Mouse (Mus musculus) duodenum, adult 2 months (tissue): Measurements from ENCODE around the gene Grb7. TPM values are rescaled to one million over a fixed set of nuclear protein-coding genes. Genes with fewer than 3 reads are reported as not detected.

Experiments
- polyA plus RNA-seq: library from polyadenylated mRNA; depleted of rRNA; stranded (reverse); fragments of >200 nt; gene quantifications from 2 replicates; pipeline ENCODE4 v1.2.3, GENCODE M21; 2012; ENCODE audit warnings: low replicate concordance; rRNA removed

Gene Grb7
- polyA plus RNA-seq: 94.7 and 98.7 TPM in 2 replicates

DNA sequence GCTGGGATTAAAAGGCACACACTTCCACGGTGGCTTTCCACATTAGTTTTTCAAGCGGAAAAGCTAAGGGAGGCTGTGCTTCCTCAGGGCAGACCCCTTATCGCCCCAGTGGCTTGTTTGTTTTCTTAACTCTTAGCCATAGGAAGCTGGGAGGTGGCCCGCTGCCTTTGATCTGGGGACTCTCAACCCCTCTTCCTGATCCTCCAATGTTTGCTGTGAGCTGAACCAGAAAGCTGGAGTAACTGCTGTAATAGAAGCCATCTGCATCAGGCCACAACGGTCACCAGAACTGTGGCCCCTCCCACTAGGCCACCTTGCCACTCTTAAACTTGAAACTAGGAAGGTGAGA lies at the start of gene Grb7:
TSS of gene Grb7 (plus strand) at position 182 of the 349 bp plus-strand sequence.

DNA sequence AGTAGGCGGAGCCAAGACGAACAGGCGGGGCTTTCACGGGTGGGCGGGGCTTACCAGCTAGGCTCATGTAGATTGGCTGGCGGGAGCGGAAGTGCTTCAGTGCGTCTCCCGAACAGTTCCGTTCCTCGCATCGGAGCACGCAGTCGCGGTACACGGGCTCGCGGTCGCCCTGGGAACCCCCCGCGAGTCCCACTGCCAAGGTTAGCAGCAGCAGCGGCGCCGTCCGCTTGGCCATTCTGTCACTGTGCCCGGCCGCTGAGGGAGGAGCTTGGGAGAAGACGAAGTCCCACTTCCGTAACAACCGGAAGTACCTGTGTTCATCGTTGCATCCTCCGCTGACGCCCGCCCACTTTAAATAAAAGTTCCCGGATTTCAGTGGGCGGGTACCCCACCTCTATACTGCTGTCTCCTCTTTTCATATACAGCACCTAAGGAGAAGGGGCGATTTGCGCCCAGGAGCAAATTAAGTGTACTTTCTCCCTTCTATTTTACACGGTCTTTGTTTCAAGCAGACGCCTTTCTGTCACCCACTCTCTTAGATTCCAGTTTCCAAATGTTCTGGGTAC lies 46.0 kb upstream of the Grb7 start, which contains the start of gene Pgap3:
TSS of gene Pgap3 (minus strand) at position 330 of the 566 bp plus-strand sequence.

GRCm38 (mm10) chr11:98412273-98412796 lies 33.9 kb upstream of the Grb7 start, which contains the start of gene Erbb2:
TSS of gene Erbb2 (plus strand) at chr11:98412470.

DNA sequence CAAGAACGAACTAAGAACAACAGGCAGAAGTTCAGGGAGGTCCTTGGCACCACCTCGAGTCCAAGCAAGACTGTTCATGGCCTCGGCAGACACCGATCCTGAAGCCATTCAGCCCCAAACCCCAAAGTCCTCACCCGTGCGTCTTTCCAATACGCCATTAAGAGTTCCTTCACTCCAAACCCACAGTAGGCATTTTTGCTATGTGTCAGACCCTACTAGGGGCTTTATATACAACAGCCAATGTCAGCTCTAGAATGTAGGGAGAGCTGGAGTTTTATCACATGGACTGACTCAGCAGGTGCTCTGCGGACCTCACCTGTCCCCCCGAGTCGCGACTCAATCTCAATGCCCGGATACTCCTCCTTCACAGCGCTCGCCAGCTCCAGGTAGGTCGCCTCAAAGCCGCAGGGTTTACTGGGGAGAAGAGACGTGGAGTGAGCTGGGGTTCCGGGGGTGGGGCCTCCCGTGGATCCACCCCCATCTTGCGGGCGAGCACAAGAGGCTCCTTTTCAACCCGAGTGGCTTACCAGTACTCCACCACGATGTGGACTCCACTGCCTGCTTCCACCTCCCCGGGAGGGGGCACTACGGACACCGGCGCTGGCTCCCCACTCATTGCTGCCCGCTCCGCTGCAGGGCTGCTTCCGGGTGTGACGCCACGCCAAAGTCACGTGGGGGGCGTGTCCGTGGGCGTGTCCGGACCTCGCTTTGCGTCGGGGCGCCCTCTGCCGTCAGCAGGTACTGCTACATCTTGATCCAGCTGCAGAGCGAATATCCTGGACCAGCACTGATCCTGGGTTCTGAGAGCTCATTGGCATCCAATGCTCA lies 7.6 kb upstream of the Grb7 start, which contains the start of gene Mien1:
TSS of gene Mien1 (minus strand) at position 661 of the 828 bp plus-strand sequence.

Other genes with a start within 250 kb of the Grb7 start
- gene Cdk12, start 243.3 kb upstream of the Grb7 start, polyA plus RNA-seq: 4.5 and 5.0 TPM in 2 replicates
- gene Neurod2, start 116.7 kb upstream of the Grb7 start, polyA plus RNA-seq: 0.05 TPM in 2 replicates
- 281 and 423 TPM in 2 replicates for gene Ppp1r1b, start 98.0 kb upstream of the Grb7 start, polyA plus RNA-seq
- gene Stard3, start 88.0 kb upstream of the Grb7 start, polyA plus RNA-seq: 79.1 and 84.7 TPM in 2 replicates
- 1.00 and 1.1 TPM in 2 replicates for gene Tcap, start 62.6 kb upstream of the Grb7 start, polyA plus RNA-seq
- 0.09 and 0.42 TPM in 2 replicates for gene Pnmt, start 59.9 kb upstream of the Grb7 start, polyA plus RNA-seq
- 46.9 and 54.7 TPM in 2 replicates for gene Pgap3, start 45.9 kb upstream of the Grb7 start, polyA plus RNA-seq
- 55.2 and 91.0 TPM in 2 replicates for gene Erbb2, start 33.9 kb upstream of the Grb7 start, polyA plus RNA-seq
- gene Mien1, start 7.4 kb upstream of the Grb7 start, polyA plus RNA-seq: 31.2 and 41.0 TPM in 2 replicates
- gene Ikzf3, start 99.6 kb downstream of the Grb7 start, polyA plus RNA-seq: 1.4 and 3.0 TPM in 2 replicates
- gene Zpbp2, start 104.7 kb downstream of the Grb7 start, polyA plus RNA-seq: 0.18 TPM in 1 of 2 replicates, not detected in the other
- gene Ormdl3, start 141.0 kb downstream of the Grb7 start, polyA plus RNA-seq: 58.2 and 142 TPM in 2 replicates
- not detected in 2 replicates for gene Lrrc3c, start 151.9 kb downstream of the Grb7 start, polyA plus RNA-seq
- gene Gm12355, start 179.3 kb downstream of the Grb7 start, polyA plus RNA-seq: not detected in 2 replicates
- gene Gsdma3, start 180.0 kb downstream of the Grb7 start, polyA plus RNA-seq: not detected in 2 replicates
- 0.38 and 44.1 TPM in 2 replicates for gene Gsdma2, start 200.4 kb downstream of the Grb7 start, polyA plus RNA-seq
- gene Gsdma, start 218.0 kb downstream of the Grb7 start, polyA plus RNA-seq: 0.23 and 0.46 TPM in 2 replicates
- 152 and 167 TPM in 2 replicates for gene Psmd3, start 236.2 kb downstream of the Grb7 start, polyA plus RNA-seq